Mouse (Mus musculus): ENCODE results near the gene Gm28042. TPM values are rescaled to one million over a fixed set of nuclear protein-coding genes. Genes with fewer than 3 reads are reported as not detected.

The Gm28042 gene
- polyA plus RNA-seq (2014; fragmentation: Illumina TruSeq; extraction: RNeasy Lipid Tissue Mini Kit (QIAGEN cat#74804); ENCODE audit: low read depth, low replicate concordance), result 0.09 TPM

DNA sequence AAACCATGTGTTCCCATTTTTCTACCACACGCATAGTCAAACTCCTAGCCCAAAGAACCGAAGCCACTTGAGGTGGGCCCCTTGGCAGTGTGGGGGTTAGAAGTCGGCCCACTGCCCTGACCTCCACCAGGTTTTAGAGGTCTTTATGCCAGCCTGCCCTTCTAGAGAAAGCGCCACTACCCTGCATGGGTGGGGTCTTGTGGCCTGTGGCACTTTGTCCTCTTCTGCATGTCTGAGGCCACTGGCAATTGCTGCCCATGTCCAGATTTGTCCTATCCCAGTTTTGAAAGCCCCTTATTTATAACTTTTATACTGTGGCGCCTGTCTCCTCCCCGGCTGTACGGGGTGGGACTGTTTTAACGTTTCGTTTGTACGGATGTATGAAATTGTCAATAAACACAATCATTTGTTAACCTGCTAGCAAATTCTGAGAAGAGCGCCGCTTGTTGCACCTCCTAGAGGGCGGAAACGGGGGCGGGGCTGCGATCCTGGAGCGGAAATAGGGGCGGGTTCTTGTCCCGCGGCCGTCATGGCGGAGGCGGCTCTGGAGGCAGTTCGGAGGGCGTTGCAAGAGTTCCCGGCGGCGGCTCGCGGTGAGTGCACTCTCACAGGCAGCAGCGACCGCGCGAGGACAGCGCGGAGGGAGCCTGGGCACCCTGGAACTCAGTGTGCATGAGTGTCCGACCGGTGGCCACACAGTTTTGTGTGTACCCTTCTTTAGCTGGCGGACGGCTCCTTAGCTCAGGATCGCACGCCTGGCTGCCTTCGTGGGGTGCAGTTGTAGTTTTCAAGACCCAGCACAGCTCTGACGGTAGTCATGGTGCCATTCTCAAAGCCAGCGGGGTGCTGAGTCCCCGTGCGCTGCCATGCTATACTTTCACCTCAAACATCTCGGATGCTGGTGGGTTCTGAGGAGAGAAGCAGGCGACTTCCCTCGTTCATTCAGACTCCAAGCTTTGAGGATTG, at the start of gene Gm28042, which contains the start of gene Jmjd7:
Gene Gm28042, plus strand, starts transcription at position 510 of the 966 bp plus-strand sequence.
Gene Jmjd7, plus strand, starts transcription at position 500 of the 966 bp plus-strand sequence.

DNA sequence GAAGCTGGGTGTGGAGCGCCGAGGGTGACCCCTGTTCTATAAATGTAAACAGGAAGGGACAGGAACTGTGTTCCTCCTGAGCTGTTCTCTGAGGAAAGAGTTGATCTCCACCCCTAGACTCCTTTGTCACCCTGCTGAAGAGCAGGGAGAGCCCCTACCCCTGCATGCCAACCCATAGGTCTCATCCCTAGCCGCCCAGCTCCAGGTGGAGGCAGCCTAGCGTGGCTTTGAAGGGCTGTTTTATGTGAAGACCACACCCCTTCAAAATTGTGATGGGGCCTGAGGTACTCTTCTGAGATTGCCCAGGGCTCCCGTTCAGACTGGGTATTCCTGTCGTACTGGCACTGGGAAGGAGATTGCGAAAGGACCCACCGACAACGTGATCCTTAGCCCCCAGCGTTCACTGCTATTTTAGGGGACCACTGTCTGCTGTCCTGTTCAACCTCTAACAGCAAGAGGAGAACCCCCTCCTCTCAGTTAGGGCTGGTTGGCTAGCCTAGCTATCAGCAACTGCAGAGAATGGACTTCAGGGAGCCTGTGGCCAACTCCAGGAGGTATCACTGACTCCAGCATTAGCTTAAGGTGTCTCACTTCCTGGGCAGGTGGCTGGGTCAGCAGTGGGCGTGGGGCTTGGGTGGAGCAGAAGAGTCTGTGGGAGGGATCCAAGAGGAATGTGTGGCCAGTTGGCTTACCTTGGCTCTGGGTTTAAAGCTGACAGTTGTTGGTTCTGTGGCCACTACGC, 5.6 kb downstream of the Gm28042 start, which contains the start of gene Pla2g4b:
Gene Pla2g4b, plus strand, starts transcription at position 692 of the 742 bp plus-strand sequence.

Other genes with a start within 250 kb of the Gm28042 start
- gene Rpap1, start 240.0 kb upstream of the Gm28042 start, polyA plus RNA-seq (2014; fragmentation: Illumina TruSeq; extraction: RNeasy Lipid Tissue Mini Kit (QIAGEN cat#74804); ENCODE audit: low read depth, low replicate concordance), result 1.3 TPM
- 0.66 TPM for gene Tyro3, start 229.8 kb upstream of the Gm28042 start, polyA plus RNA-seq (2014; fragmentation: Illumina TruSeq; extraction: RNeasy Lipid Tissue Mini Kit (QIAGEN cat#74804); ENCODE audit: low read depth, low replicate concordance)
- 42.3 TPM for gene Mga, start 130.3 kb upstream of the Gm28042 start, polyA plus RNA-seq (2014; fragmentation: Illumina TruSeq; extraction: RNeasy Lipid Tissue Mini Kit (QIAGEN cat#74804); ENCODE audit: low read depth, low replicate concordance)
- 0.85 TPM for gene Mapkbp1, start 54.8 kb upstream of the Gm28042 start, polyA plus RNA-seq (2014; fragmentation: Illumina TruSeq; extraction: RNeasy Lipid Tissue Mini Kit (QIAGEN cat#74804); ENCODE audit: low read depth, low replicate concordance)
- 0.76 TPM for gene Jmjd7, start within 50 bp of the Gm28042 start, polyA plus RNA-seq (2014; fragmentation: Illumina TruSeq; extraction: RNeasy Lipid Tissue Mini Kit (QIAGEN cat#74804); ENCODE audit: low read depth, low replicate concordance)
- 0.57 TPM for gene Pla2g4b, start 5.9 kb downstream of the Gm28042 start, polyA plus RNA-seq (2014; fragmentation: Illumina TruSeq; extraction: RNeasy Lipid Tissue Mini Kit (QIAGEN cat#74804); ENCODE audit: low read depth, low replicate concordance)
- gene Ehd4, start 127.1 kb downstream of the Gm28042 start, polyA plus RNA-seq (2014; fragmentation: Illumina TruSeq; extraction: RNeasy Lipid Tissue Mini Kit (QIAGEN cat#74804); ENCODE audit: low read depth, low replicate concordance), result 35.4 TPM
- gene Pla2g4e, start 217.8 kb downstream of the Gm28042 start, polyA plus RNA-seq (2014; fragmentation: Illumina TruSeq; extraction: RNeasy Lipid Tissue Mini Kit (QIAGEN cat#74804); ENCODE audit: low read depth, low replicate concordance), result not detected